Mouse (Mus musculus): ENCODE measurements around the gene Ssrp1. TPM values are rescaled to one million over a fixed set of nuclear protein-coding genes. Genes with fewer than 3 reads are reported as not detected.

Ssrp1 gene
- total and polyA plus RNA-seq, 2 experiments from 2014 or later = 141 to 178 TPM

DNA sequence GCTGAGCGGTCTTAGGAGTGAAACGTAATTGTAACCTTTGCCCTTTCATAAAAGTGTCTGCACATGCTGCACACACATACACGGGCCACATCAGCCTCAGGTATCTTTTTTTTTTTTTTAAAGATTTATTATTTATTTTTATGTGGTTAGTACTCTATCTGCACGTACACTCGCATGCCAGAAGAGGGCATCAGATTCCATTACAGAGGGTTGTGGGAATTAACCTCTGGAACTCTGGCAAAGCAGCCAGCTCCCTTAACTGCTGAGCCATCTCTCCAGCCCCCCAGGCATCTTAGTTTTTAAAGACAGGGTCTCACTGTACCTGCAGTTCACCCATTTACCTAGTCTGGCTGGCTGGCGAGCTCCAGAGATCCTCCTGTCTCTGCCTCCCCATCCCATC lies 22.6 kb downstream of the Ssrp1 start:
- DNase-seq (ENCODE audit: low spot score) (no peak), ATAC-seq (no peak)
- no peaks in the 10 kb centered on the region for H3K9me3 ChIP-seq (ENCODE audit: low read length)
- no peaks in the 10 kb centered on the region for H3K27me3 ChIP-seq (ENCODE audit: insufficient read depth, low read length)
- H3K27ac ChIP-seq = no peak overlapping the region
- 90% methylated on average over 6 of the region's 6 CpGs for WGBS
- no peak overlapping the region for H3K4me2 ChIP-seq (ENCODE audit: low read depth, low read length)
- H3K4me1 ChIP-seq (ENCODE audit: insufficient read depth, low read length) = no peaks in the 10 kb centered on the region
- peaks cover 60% of the 10 kb centered on the region for H3K36me3 ChIP-seq (ENCODE audit: insufficient read depth, low read length)
- H3K9ac ChIP-seq (replicated peaks; ENCODE audit: low read length) = no peak overlapping the region
- no peak overlapping the region for H3K4me3 ChIP-seq (ENCODE audit: low read length)
- TF ChIP-seq CTCF (IDR thresholded peaks at IDR 0.05; ENCODE audit: low read depth) = no peak

DNA sequence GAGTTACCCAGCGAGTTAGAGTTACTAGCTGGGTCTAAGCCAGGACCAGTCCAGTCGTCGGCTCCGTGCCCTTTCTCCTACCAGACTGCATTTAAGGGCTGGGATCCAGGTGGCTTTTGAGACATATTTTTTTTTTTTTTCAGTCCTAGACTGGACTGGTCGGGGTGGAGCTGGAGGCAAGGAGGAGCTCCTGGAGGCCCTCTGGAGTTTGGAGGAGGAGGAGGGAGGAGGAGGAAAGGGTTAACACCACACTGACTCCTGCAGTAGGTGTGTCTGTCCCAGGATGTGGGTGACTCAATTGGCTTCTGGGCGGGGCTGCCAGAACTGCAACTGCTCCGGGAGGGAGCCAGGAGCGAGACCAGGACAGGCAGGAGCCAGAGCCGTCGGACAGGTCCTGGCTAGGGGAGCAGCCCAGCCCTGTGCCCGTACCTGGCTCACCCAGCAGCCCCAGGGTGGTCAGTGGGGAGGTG lies 23.6 kb downstream of the Ssrp1 start:
- Histone ChIP-seq H3K36me3 (ENCODE audit: insufficient read depth, low read length) (peaks cover 55% of the 10 kb centered on the region), H3K9ac (replicated peaks; ENCODE audit: low read length) (no peak overlapping the region), H3K4me2 (ENCODE audit: low read depth, low read length) (peak overlapping the region; percentile 36), H3K27ac (no peak overlapping the region), H3K27me3 (ENCODE audit: insufficient read depth, low read length) (no peaks in the 10 kb centered on the region), H3K9me3 (ENCODE audit: low read length) (no peaks in the 10 kb centered on the region), H3K4me1 (ENCODE audit: insufficient read depth, low read length) (no peaks in the 10 kb centered on the region), H3K4me3 (ENCODE audit: low read length) (no peak overlapping the region)
- DNase-seq (ENCODE audit: low spot score) = no peak
- 20% methylated on average over 11 of the region's 11 CpGs for WGBS
- peak; percentile 31; the same call in 1 of the 2 replicates for ATAC-seq
- TF ChIP-seq CTCF (IDR thresholded peaks at IDR 0.05; ENCODE audit: low read depth) = no peak

DNA sequence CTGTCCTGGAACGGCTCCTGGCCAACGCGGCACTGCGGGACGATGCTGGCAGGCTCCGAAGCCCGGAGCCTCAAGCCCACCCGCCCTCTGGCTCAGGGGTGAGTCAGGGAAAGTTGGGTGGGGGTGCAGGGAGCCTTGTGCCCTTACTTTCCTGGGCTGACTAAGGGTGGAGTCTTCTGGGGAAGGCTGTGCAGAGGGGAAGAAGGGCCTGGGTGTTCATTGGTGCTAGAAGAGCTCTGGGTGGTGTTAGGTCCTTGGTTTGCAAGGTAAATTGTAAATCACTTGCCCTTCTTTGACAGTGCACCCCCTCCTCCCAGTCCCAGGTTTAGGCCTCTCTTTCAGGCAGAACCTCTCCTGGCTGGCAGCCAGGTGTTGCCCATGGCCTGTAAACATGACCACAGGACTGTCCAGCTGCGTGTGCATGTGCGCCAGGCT lies 24.1 kb downstream of the Ssrp1 start:
- peak overlapping the region; percentile 36 for H3K4me2 ChIP-seq (ENCODE audit: low read depth, low read length)
- no peak overlapping the region for H3K4me3 ChIP-seq (ENCODE audit: low read length)
- no peaks in the 10 kb centered on the region for H3K27me3 ChIP-seq (ENCODE audit: insufficient read depth, low read length)
- TF ChIP-seq CTCF (IDR thresholded peaks at IDR 0.05; ENCODE audit: low read depth) = no peak
- H3K27ac ChIP-seq = no peak overlapping the region
- DNase-seq (ENCODE audit: low spot score) (no peak), ATAC-seq (peak; percentile 16; the same call in 1 of the 2 replicates)
- no peaks in the 10 kb centered on the region for H3K4me1 ChIP-seq (ENCODE audit: insufficient read depth, low read length)
- H3K36me3 ChIP-seq (ENCODE audit: insufficient read depth, low read length) = peaks cover 50% of the 10 kb centered on the region
- H3K9me3 ChIP-seq (ENCODE audit: low read length) = no peaks in the 10 kb centered on the region
- 54% methylated on average over 10 of the region's 10 CpGs for WGBS
- H3K9ac ChIP-seq (replicated peaks; ENCODE audit: low read length) = no peak overlapping the region

DNA sequence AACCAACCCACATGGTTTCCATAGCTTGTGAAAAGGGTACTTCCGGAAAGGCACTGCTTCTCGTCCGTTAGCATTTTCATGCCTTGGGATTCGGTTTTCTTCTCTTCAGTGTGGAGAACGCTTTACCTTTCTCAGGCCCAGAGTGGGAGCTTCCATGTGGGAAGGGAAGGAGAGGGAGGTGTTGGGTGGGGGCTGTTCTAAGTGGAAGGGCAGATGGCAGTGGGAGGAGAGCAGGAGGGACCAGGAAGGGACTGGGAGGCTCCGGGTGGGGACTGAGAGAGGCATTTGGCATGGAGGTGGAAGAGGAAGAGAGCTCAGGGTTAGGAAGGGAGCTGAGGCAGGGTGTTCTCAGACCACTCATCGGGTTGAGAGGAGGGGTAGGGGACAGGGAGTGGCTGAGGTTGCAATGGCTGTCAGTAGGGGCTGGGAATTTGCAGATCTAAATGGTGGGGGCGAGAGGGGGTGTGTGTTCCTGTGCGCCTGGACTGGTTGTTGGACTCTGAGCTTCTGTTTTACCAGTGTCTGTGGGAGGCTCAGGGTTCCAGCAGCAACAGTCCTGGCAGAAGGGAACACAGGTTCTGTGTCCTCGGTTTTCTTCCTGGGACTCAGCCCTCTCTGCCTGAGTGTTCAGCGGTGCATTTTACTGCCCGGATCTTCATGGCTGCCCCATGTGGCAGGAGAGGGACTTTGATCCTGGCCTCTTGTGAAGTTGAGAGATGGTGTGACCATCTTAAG lies 28.3 kb downstream of the Ssrp1 start:
- H3K4me1 ChIP-seq (ENCODE audit: insufficient read depth, low read length) = no peaks in the 10 kb centered on the region
- no peaks in the 10 kb centered on the region for H3K27me3 ChIP-seq (ENCODE audit: insufficient read depth, low read length)
- H3K4me2 ChIP-seq (ENCODE audit: low read depth, low read length) = no peak overlapping the region
- H3K9ac ChIP-seq (replicated peaks; ENCODE audit: low read length) = no peak overlapping the region
- H3K36me3 ChIP-seq (ENCODE audit: insufficient read depth, low read length) = peaks cover 31% of the 10 kb centered on the region
- no peak overlapping the region for H3K4me3 ChIP-seq (ENCODE audit: low read length)
- 87% methylated on average over 12 of the region's 12 CpGs for whole genome bisulfite sequencing
- no peak for ATAC-seq
- DNase-seq (ENCODE audit: low spot score) = no peak
- H3K9me3 ChIP-seq (ENCODE audit: low read length) = no peaks in the 10 kb centered on the region
- no peak overlapping the region for H3K27ac ChIP-seq
- no peak for TF ChIP-seq CTCF (IDR thresholded peaks at IDR 0.05; ENCODE audit: low read depth)

DNA sequence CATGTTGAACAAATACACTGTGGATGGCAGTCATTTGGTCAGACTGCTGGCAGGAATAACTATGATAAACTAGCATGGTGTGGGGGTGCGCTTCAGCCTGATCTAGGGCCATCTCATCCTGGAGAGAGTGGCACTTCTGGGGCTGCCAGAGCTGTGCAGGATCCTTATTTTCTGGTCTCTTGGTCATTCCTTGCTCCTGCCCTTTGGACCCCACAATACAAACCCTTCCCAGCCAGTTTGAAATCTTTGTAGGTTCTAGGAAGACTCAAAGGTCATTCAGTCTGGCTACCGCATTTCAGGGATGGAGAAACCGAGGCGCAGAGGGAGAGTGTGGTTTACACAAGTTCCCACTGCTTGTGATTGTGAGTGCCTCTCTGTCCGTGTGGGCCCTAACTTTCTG lies 29.9 kb downstream of the Ssrp1 start:
- peaks cover 42% of the 10 kb centered on the region for H3K36me3 ChIP-seq (ENCODE audit: insufficient read depth, low read length)
- WGBS = 96% methylated on average over 5 of the region's 5 CpGs

DNA sequence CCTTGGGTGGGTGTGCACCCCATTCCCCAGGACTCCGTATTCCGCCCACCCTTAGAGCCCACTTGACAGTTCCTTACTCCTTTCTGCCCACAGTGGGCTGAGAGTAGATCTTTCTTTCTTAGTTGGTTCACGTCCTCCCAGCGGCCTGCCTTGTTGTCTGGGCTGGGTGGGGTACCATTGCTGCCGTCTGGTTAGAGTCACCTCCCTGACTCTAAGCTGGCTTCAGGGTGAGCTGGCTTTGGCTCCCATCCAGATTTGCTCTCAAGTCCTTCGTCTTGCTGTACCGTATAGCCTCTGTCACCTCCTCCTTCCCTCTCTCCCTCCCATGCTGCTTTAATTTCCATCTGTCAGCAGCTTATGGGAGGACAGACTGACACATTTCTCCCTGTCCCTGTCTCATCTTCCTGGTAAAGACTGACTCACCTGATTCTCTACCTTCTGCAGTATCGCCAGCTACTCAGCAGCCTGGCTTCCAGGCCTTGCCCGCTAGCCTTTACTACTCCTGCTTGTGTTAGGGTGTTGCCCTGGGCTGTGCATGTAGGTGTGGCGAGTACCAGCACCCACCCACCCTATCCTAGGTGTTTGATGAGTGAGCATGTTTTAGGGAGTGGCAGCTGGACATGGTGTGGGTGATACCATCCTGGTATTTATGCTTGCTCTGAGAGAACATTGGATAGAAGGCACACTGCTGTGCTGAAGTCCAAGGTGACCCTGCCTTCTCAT lies 31.0 kb downstream of the Ssrp1 start:
- ATAC-seq (0 out of 2 replicates have a peak, but pooled peaks have one; percentile 30), DNase-seq (ENCODE audit: low spot score) (peak; percentile 26)
- H3K4me3 ChIP-seq (ENCODE audit: low read length) = no peak overlapping the region
- H3K4me2 ChIP-seq (ENCODE audit: low read depth, low read length) = no peak overlapping the region
- 70% methylated on average over 10 of the region's 10 CpGs for WGBS
- no peak overlapping the region for H3K27ac ChIP-seq
- H3K9me3 ChIP-seq (ENCODE audit: low read length) = no peaks in the 10 kb centered on the region
- no peak for TF ChIP-seq CTCF (IDR thresholded peaks at IDR 0.05; ENCODE audit: low read depth)
- H3K4me1 ChIP-seq (ENCODE audit: insufficient read depth, low read length) = no peaks in the 10 kb centered on the region
- H3K9ac ChIP-seq (replicated peaks; ENCODE audit: low read length) = no peak overlapping the region
- H3K27me3 ChIP-seq (ENCODE audit: insufficient read depth, low read length) = no peaks in the 10 kb centered on the region
- peaks cover 33% of the 10 kb centered on the region for H3K36me3 ChIP-seq (ENCODE audit: insufficient read depth, low read length)

More for the DNA sequence above, 29.9 kb downstream of the Ssrp1 start:
- Histone ChIP-seq H3K4me2 (ENCODE audit: low read depth, low read length) (no peak overlapping the region), H3K27me3 (ENCODE audit: insufficient read depth, low read length) (no peaks in the 10 kb centered on the region), H3K9ac (replicated peaks; ENCODE audit: low read length) (no peak overlapping the region), H3K27ac (no peak overlapping the region), H3K4me1 (ENCODE audit: insufficient read depth, low read length) (no peaks in the 10 kb centered on the region), H3K4me3 (ENCODE audit: low read length) (no peak overlapping the region), H3K9me3 (ENCODE audit: low read length) (no peaks in the 10 kb centered on the region)
- ATAC-seq (no peak), DNase-seq (ENCODE audit: low spot score) (no peak)
- TF ChIP-seq CTCF (IDR thresholded peaks at IDR 0.05; ENCODE audit: low read depth) = no peak

Measured in hindbrain, postnatal 0 days (tissue).